Mouse (Mus musculus) kidney, postnatal 36 days (tissue): Measurements from ENCODE around the gene Arhgef17.

Experiments used
- DNase-seq, 2 experiments: peaks; one replicate each; pipeline ENCODE4 v3.0.0; 2021 to 2022; ENCODE audit warnings: mixed read lengths in 2 of 2

Arhgef17 gene

DNA sequence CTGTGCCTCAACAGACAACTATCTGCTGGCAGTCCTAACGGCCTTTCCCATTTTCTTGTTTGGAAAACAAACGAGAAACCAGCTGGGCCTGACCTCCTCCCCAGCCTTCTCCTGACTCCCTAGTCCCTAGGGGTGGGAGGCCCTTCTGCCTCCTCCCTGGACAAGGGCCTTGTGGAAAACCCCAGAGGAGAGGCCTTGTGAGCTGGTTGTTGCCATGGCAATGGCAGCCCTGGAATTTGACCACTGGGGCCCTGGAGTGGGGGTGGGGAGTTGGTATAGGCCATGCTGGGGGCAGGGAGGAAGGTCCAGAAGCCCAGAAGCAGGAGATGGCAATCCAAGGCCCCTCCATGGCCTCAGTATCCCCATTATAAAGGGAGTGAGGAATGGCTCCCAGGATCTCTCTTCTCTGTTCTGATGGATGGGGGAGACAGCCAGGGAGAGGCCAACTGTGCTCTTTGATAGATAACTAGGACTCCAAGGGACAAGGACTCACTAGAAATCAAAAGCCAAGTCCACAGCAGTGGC lies 20.6 kb downstream of the Arhgef17 start:
- peak; percentile 79 to 83 for DNase-seq

DNA sequence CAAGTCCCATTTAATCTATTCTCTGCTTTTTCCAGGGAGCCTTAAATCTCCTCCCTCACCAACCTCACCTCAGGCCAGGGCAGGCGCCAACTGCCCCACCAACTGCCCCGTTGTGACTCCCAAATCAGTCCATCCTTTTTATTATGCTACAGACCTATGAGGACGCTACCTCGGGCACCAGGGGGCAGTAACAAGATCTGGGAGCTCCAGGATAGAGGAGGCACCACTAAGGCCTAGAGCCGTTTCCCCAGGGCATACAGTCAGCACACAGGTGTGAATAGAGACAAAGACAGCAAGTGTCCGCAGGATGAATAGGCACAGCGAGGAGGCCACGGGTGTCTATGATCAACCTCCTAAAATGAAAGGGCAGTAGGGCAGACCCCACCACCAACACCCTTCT lies 23.3 kb downstream of the Arhgef17 start:
- DNase-seq, result peak; percentile 72 to 86

DNA sequence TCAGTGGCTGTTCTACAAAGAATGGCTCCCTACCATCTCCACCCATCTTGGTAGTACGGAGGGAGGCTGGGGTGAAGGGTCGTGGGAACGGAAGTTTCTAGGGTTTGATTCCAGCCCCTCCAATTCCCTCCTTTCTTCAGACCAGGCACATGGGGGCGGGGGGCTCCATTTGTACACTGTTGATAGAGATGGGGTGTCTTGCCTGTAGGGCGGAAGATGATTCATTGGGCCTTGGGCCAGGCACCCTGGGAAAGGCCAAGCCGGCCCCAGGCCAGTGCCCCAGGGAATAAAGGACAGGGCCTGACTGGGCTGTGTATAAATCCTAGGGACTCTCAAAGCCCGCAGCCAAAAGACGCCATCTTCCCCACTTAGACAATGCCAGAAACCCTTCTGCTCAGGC lies 23.8 kb downstream of the Arhgef17 start:
- peak; percentile 53 to 65 for DNase-seq

DNA sequence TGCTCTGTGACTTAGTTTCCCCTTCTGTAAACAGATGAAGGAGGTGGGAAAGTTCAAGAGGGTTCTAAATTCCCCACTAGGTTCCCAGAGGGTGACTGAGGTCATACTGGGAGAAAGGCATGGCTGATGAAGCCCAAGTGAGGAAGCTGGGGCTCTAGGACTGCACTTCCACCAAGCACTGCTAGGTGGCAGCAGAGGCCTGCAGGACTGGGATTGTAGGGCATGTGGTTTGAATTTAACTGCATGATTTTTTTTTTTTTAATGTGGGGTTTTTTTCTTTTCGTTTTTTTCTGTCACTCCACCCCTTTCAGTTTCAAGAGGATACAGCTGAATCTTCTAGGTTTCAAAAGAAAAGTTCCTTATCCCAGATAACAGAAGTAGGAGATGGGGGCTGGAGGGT lies 24.7 kb downstream of the Arhgef17 start:
- peak; percentile 82 to 91 for DNase-seq

DNA sequence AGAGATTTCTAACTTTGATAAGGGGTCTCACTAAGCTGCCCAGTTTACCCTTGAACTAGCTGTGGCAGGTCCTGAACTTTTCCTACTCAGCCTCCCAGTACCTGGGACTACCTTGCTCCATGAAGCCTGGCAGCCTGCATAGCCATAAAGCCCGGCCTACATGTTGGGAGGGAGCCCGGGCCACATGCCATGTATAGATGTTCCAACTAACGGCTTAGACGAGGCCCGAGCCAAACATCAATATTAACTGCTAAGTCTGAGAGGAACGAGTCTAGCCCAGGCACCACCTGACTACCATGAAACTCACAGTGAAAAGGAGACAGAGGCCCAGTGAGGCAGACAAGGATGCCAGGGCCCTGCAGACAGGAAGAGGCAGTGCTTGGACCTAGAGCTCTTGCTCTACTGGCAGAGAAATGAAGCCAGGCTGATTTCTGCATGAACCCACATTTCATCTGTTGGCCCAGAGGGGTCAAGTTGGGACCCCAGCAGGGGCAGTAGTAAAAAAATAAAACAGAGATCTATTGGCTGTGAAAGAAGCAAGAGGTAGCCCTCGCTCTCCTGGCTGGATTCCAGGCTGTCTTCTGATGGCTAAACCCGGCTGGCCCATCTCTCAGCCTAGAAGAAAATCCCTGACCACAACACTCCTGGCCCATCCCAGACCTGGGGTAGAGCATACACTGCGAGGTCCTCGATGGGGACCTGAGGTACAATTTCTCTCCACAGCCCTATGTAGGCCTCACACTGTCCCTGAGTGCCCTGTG lies 25.7 kb downstream of the Arhgef17 start:
- DNase-seq, result no peak

DNA sequence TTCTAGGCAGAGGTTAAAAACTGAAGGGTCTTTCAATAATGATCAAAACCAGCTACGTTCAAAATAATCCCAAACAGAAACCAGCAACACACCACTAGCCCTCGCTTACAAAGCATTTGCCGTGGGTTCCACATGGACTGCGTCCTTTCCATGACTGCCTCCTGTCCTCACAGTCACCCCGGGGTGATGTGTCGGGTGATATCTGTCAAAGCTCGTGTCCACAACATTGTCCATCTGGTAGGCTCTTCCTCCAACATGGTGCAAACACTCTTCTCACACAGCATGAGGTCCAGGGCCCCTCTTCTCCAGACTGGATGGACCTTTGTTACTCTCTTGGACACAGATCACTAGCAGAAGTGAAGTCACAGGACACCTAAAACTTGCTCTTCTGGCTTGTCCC lies 26.9 kb downstream of the Arhgef17 start:
- no peak for DNase-seq

DNA sequence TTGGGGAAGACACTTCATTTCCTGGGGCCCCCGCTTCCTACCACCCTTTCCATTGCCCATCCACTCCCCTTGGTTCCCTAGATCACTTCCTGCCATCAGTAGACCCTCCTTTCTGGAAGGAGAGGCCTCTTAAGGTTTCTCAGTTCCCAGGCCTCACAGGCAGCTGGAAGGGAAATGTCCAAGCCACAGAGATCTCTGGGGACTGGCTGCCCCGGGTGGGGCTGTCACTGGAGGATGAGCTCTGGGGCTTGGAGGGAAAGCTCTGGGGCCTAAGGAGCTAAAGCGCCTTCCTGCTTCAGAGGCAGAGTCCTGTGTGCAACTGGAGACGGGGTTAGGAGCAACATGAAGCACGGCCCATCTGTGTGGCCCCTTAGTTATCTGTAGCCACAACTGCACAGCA lies 27.3 kb downstream of the Arhgef17 start:
- DNase-seq, result no peak

DNA sequence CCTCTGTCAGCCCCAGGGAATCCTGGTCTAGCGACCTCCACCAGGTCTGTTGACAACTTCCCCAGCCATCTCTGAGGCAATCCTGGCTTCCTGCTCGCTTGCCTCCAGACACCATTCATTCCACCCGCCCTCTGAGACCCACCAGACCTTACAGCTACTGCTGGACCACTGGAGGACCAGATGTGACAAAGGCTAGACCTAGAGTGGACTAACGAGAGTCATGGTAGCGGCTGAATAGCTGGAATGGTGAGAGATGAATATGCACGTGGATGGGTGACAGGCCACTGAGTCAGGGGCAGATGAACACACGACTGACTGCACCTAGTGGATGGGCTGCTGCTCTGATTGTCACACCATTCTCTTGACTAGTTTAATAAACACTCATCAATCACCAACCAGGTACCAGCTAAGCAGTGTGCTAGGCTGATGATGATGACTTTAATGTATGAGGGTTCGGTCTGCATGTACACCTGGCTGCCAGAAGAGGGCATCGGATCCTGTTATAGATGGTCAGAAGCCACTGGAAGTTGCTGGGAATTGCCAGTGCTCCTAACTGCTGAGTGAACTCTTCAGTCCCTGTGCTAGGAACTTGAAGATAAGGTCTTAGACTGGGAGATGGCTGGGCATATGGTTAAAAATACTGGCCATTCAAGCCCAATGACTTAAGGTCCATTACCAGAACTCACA lies 29.3 kb downstream of the Arhgef17 start:
- DNase-seq, result peak in 1 of 2 experiments; percentile 48

DNA sequence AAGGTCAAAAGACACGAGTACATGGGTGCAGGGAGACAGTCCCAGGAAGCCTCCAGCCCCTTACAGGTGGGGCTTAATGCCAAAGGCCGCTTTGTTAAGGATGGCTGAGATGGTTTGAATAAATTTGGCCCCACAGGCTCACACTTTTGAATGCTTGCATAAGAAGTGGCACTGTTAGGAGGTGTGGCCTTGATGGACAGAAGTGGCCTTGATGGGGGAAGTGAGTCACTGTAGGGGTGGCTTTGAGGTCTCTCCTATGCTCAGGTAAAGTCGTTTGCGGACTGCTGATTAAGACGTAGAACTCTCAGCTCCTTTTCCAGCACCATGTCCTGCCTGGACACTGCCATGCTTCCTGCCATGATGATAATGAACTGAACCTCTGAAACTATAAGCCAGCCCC lies 34.1 kb downstream of the Arhgef17 start:
- DNase-seq, result peak in 1 of 2 experiments; percentile 38

DNA sequence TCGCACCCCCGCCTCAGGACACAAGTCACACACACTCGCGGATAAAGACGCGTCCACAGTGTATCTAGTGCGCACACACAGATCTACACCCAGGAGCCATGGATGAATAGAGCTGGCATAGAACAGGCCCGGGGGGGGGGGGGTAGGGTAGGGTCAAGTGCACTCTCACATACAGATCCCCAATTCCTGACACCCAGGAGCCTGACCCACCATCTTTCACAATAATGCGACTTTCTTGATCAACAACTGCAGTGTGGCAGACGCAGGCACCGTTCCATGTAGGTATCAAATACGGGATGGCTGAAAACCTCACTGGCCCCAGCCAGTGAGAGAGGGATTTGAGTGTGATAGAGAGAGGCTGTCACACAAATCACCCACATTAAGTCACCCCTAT lies 37.1 kb downstream of the Arhgef17 start:
- DNase-seq, result no peak

DNA sequence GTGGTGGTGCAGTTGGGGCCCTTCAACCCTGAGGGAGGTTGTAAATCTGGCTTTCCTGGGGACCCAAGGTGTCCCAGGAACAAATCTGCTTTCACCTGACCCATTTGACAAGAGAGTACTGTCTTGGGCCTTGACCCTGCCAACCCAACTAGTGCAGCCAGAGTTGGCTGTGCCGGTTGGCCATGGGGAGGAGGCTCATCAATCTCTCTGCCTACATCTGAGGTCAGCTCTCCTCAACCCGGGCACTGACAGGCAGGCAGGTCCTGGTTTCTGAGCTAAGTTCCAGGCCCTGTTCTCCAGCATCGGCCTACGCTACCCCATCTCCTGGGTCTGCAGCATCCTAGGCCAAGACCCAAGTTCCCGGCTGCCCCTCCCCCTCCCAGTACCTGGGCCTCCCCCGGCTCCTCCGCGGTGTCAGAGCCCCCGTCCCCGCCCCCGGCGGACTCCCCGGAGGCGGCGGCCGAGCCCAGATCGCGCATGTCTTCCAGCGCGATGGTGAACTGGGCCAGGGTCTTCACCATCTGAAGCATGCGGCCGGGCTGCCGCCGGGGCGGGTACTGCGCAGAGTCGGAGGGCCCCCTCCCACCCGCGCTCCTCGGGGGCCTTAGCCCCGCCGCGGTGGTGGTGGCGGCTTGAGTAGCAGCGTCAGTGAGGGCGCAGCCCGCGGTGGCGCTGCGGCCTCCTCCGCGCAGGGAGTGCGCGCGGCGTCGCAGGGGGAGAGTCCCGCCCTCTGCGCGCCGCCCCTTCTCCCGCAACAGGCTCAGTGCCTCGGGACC lies 37.7 kb downstream of the Arhgef17 start:
- peak in 1 of 2 experiments; percentile 31 for DNase-seq

DNA sequence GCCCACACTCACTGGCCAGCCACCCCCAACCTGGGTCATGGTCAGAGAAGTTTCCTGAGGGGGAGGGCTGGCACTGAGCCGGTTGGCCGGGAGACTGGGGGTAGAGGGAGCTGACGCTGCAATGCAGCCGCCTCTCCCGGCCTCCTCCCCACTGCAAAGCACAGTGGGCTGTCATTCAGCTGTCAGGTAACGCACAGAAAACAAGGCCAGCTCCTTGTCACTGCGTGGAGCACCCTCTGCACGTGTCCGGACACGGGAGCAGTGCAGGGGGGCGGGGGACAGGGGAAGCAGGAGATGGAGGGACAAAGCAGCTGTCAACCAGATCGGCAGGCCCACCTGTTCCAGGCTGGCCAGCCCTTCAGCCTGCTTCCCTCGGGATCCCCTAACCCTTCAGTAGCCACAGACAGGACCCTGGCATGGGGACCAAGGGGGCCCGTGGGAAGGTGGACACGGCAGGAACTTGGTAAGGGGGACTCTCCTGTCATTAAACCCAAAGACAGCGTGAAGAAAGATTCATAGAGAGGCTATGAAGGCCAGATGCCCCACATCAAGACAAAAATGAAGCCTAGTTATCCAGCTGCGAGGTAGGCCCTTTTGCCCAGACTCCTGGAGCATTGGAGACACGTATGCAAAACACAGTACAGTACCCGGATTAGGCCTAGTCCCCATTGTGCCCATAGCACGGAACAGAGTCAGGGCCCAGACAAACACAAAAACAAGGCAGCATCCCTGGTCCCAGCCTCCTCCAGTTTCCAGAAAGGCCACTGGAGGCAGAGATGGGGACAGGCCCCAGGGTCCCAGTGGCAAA lies 38.5 kb downstream of the Arhgef17 start:
- DNase-seq, result peak; percentile 46 to 49

DNA sequence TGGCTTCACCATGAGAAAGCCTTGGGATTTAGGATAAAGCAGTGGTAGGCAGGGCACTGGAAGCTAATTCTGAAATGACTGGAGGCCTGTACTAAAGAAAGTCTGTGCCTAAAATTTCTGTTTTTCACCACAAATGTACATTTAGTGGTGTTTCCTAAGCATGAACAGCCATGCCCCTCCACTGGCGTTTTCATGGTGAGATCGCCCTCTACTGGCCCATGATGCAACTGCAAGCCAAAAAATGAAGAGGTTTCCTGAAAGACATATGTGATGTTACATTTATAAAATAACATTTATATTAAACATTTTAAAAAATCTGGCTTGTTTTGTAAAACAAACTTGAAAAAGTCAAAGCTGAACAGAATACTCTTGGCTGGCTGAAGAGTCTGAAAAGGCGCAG lies 45.4 kb downstream of the Arhgef17 start:
- DNase-seq, result peak in 1 of 2 experiments; percentile 72

DNA sequence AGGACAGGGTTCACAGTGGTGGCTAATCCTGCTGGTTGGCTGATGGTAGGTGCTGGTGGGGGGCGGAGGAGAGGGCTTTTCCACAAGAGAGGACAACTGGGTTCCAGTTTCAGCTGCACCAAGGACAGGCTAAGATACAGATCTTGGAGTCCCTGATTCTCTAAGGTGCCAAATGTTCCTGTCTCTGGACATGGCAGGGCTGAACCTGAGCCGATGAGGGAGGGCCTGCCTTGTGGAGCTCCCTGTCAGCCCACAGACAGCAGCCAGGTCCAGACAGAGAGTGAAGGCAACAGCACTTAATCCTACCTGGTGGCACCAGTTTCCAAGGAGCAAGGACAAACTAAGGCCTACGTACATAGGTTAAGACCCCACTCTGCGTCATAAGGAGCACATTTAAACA lies 47.4 kb downstream of the Arhgef17 start:
- no peak for DNase-seq

DNA sequence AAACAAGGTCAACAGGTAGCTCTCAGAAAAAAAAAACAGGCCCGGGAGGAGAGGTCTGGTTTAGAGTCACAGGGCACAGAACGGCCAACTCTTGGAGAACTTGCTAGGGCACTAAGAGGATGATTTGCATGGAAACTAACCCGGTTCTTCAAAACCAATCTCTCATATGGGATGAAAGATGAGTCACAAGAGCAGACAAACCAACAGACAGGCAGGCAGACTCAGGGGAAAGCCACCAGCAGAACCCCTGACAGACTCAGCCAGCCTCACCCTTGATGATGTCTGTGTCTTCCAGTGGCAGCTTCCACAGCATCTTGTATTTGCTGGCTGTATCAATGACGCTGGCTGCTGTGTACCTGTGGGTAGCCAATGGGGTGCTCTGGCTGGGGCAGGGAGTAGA lies 50.0 kb downstream of the Arhgef17 start:
- DNase-seq, result no peak

DNA sequence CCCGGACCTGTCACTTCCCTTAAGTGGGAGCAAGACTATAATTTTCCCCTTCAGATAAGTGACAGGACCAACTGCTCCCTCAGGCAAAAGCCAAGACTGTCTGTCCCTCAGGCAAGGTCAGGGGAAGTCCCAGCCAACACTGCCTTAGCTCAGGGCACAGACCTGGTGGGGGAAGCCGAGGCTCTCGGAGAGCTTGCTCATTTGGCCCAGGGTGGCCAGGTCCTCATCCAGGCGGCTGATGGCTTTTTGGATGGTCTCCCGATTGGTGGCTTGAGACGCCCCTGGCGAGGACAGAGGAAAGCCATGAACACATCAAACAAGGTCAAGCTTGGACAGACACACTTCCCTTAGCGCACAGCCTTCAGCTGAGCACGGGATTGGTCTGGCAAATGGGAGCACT lies 50.4 kb downstream of the Arhgef17 start:
- DNase-seq, result no peak

DNA sequence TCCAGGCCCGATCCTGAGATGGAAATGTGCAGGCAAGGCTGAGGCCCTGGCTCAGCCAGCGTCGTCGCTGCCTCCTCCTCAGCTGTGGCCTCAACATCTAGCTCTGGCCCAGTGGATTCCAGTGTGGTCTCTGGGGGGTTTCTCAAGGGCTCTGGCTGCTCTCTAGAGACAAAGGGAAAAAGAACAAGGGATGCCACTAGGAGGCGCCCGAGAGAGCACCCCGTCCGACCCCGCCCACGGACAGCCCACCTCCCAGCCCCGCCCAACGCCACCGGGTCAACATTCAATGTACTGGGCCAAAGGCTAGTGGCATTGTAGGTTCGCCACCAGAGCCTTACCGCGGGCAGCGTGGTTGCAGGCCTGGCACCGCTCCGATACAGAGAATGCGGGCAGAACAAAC lies 52.3 kb downstream of the Arhgef17 start:
- DNase-seq, result peak; percentile 67 to 88

DNA sequence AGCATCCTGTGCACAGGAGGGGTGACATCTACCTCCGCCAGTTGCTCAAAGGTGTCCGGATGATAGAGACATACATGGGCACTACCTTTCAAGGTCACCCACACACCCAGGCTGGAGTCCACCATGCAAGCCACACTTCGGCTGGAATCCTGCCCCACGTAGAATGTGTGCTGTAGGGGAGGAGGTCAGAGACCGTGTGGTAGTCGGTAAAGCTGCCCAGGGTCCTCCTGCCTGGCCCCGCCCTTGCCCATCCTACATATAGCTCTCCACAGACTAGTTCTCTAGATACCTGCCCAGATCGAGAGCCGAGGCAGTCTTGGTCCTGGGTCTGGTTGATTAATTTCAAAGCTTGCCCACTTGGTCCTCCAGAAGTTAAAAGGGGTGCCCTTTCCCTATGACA lies 55.1 kb downstream of the Arhgef17 start:
- no peak for DNase-seq

DNA sequence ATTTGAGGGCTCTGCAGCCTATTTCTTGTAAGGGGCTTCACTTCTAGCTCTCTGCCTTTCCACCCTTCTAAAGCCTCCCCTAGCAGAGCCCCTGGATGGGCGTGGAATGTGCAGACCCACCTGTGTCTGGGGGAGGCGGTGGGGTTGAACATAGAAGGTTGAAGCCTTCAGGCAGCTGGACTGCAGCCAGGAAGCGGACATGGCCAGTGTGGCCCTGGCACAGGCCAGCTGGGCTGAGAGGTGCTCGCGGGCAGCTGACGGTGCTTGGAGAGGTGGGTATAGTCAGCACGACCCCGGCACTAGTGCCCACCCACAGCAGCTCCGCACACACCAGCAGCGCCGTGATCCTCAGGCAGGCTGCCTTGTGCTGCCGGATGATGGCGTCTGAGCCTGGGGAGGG lies 55.6 kb downstream of the Arhgef17 start:
- no peak for DNase-seq

DNA sequence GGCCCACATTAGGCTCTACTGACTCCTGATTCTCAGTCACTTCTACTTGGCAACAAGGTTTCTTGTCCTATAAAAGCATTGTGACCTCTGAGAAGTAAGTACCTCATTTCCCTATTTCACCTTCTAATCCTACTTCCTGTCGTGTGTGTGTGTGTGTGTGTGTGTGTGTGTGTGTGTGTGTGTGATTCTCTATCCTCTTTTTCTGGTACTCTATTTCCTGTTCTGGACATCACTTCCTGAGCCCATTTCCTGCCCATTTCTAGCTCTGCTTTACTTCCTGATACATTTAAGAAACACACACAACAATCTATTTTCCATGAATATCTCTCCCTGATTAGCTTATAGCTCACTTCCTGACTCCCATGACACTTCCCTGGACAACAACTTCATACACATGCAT lies 56.1 kb downstream of the Arhgef17 start:
- no peak for DNase-seq

DNA sequence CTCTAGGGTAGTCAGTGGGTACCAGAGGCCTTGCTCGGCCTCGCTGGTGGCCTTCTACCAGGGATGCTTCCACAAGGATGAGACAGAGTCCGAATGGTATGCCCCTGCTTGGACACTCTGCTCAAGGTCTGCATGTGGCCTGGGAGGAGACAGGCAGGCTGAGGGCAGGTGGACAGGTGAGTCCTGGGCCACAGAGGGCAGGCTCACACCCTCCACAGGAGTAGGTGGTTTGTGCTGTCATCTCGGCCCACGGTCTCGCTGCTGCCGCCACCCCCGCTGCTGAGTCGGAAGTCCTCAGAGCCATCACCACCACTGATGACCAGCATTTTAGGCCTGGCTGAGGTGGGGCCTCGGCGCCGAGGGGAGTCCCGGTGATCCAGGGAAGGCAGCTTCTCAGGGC lies 58.7 kb downstream of the Arhgef17 start:
- no peak for DNase-seq

DNA sequence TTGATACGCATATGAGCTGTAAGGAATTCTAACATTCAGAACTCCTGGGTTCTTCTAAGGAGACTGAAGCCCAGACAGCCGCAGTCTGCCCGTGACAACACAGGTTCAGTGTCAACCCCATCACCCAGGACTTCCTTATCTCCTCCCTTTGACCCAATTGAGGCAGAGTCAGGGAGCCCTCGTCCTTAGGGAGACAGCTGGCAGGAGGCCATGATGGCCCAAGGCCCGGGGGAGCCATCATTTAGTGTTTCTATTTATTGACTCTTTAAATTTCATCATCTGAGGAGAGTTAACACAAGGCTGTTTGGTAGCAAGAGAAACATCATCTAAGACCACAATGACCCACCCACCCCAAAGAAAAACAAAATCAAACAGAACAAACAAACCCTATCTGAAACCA lies 60.0 kb downstream of the Arhgef17 start:
- DNase-seq, result peak; percentile 47 to 63

DNA sequence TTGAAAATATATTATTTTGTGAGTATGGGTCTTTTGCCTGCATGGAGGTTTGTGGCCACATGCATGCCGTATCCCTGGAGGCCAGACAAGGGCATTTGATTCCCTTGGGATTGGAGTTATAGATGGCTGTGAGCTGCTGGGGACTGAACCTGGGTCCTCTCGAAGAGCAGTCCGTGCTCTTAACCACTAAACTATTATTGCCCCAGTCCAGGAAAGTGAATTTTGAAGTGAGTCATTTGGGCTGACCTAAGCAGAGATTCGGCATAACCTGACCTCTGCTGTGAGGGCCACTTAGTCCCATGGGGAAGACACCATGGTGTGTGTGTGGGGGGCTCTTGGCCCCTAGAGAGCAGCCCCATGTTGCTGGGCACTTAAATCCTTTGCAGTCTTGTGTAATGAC lies 60.6 kb downstream of the Arhgef17 start:
- no peak for DNase-seq
